Mouse (Mus musculus): Measurements from ENCODE around the gene Gm44511.

DNA sequence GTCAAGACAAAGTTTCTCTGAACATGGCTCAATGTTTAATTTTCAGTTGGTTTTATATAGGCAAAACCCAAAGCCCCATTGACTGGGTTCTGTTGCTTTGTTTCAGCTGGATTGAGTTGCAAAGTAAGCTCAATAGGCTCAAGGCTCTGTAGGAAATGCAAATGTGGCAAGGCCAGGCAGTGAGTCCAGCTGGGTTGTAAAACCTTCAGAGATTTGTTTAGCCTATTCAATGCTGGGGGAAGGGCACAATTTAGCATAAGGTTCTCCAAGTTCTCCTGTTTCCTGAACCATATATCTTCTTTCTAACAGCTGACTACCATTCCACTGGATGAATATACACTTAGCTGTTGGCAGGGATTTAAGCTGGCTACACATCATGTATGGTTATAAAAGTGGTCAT lies 91.2 kb downstream of the Gm44511 start:
- TF ChIP-seq CTCF (IDR thresholded peaks at IDR 0.05; ENCODE audit: borderline replicate concordance, insufficient read depth, low read length): no peak
- TF ChIP-seq POLR2A (IDR thresholded peaks at IDR 0.05; ENCODE audit: low read depth, low read length): no peak
